Comparison of ENCODE assay signal across 31 mouse cellular contexts in genomic region chr7:43854642-43855380, GRCm38 (mm10). TPM values are rescaled to one million over a fixed set of nuclear protein-coding genes. Genes with fewer than 3 reads are reported as not detected.
"Had no signal": no experiment of that assay in that cellular context is flagged by ENCODE, and none has a peak within 500 bp of the region (broad histone marks: within the 10 kb centered on the region; RNA-seq: fewer than 3 reads in every experiment).

No protein-coding gene starts in this region.

- H3K4me1 ChIP-seq: kidney, embryonic 15.5 days; limb, embryonic 12.5 days; limb, embryonic 15.5 days; megakaryocyte, embryonic 14.5 days; midbrain, embryonic 10.5 days; midbrain, embryonic 13.5 days; neural tube, embryonic 13.5 days; stomach, embryonic 15.5 days had no signal

- H3K27me3 ChIP-seq: kidney, embryonic 15.5 days; limb, embryonic 12.5 days; limb, embryonic 15.5 days; megakaryocyte, embryonic 14.5 days; midbrain, embryonic 13.5 days; neural tube, embryonic 13.5 days; stomach, embryonic 15.5 days had no signal

- H3K36me3 ChIP-seq: kidney, embryonic 15.5 days; limb, embryonic 12.5 days; limb, embryonic 15.5 days; midbrain, embryonic 10.5 days; midbrain, embryonic 13.5 days; neural tube, embryonic 13.5 days; stomach, embryonic 15.5 days had no signal

- DNase-seq: kidney, adult 8-10 months; kidney, postnatal 10 days; kidney, postnatal 36 days; layer of hippocampus, postnatal 36 days; left cerebral cortex, postnatal 4 days; liver, postnatal 0 days; lung, embryonic 14.5 days; lung, postnatal 14 days; retina, postnatal 1 day; right cerebral cortex, postnatal 25 days; spleen, adult 18-20 months; thymus, postnatal 25 days had no signal

- H3K9me3 ChIP-seq: kidney, embryonic 15.5 days; limb, embryonic 12.5 days; limb, embryonic 15.5 days; megakaryocyte, embryonic 14.5 days; midbrain, embryonic 13.5 days; neural tube, embryonic 13.5 days; stomach, embryonic 15.5 days had no signal

- H3K27ac ChIP-seq: kidney, embryonic 15.5 days; left cerebral cortex, adult 2 months; limb, embryonic 12.5 days; limb, embryonic 15.5 days; liver, embryonic 14.5 days; midbrain, embryonic 10.5 days; midbrain, embryonic 13.5 days; neural tube, embryonic 13.5 days; stomach, embryonic 15.5 days had no signal

- H3K4me3 ChIP-seq: kidney, embryonic 15.5 days; left cerebral cortex, adult 2 months; limb, embryonic 12.5 days; limb, embryonic 15.5 days; megakaryocyte, embryonic 14.5 days; midbrain, embryonic 10.5 days; midbrain, embryonic 13.5 days; myocyte; neural tube, embryonic 13.5 days; stomach, embryonic 15.5 days had no signal

RNA-seq across cellular contexts. Expression of gene Klk5, which starts 13.0 kb away (rescaled TPM):
- total RNA-seq: layer of hippocampus, adult 8-10 months; layer of hippocampus, postnatal 10 days; layer of hippocampus, postnatal 36 days; left cerebral cortex, adult 2 months; left cerebral cortex, postnatal 14 days; left cerebral cortex, postnatal 4 days; monocyte, adult 5-6 weeks; neutrophil, adult 5-6 weeks had no signal
- polyA plus RNA-seq: kidney, embryonic 15.5 days; limb, embryonic 12.5 days; liver, embryonic 11.5 days; liver, embryonic 14.5 days; liver, postnatal 0 days; lung, embryonic 14.5 days; midbrain, embryonic 10.5 days; midbrain, embryonic 13.5 days; midbrain, embryonic 16.5 days; myocyte; neural tube, embryonic 13.5 days; stomach, embryonic 15.5 days; urinary bladder, adult 2 months had no signal

RNA-seq across cellular contexts. Expression of gene Klk4, which starts 26.1 kb away (rescaled TPM):
- total RNA-seq: layer of hippocampus, adult 8-10 months; layer of hippocampus, postnatal 10 days; layer of hippocampus, postnatal 36 days; left cerebral cortex, adult 2 months; left cerebral cortex, postnatal 14 days; left cerebral cortex, postnatal 4 days; monocyte, adult 5-6 weeks; neutrophil, adult 5-6 weeks had no signal
- polyA plus RNA-seq: limb, embryonic 12.5 days; limb, embryonic 15.5 days; liver, embryonic 14.5 days; liver, postnatal 0 days; lung, embryonic 14.5 days; midbrain, embryonic 10.5 days; midbrain, embryonic 13.5 days; stomach, embryonic 15.5 days; urinary bladder, adult 2 months had no signal

RNA-seq across cellular contexts. Expression of gene Klk6, which starts 30.5 kb away (rescaled TPM):
- total RNA-seq: layer of hippocampus, postnatal 10 days; left cerebral cortex, postnatal 14 days; left cerebral cortex, postnatal 4 days; monocyte, adult 5-6 weeks; neutrophil, adult 5-6 weeks had no signal
- polyA plus RNA-seq: limb, embryonic 12.5 days; liver, embryonic 11.5 days; liver, embryonic 14.5 days; liver, postnatal 0 days; lung, embryonic 14.5 days; midbrain, embryonic 10.5 days; midbrain, embryonic 13.5 days; midbrain, embryonic 16.5 days; myocyte; neural tube, embryonic 13.5 days had no signal

RNA-seq across cellular contexts. Expression of gene Klk7, which starts 43.7 kb away (rescaled TPM):
- total RNA-seq: left cerebral cortex, adult 2 months; left cerebral cortex, postnatal 14 days; monocyte, adult 5-6 weeks; neutrophil, adult 5-6 weeks had no signal
- polyA plus RNA-seq: kidney, embryonic 15.5 days; limb, embryonic 12.5 days; liver, embryonic 11.5 days; liver, embryonic 14.5 days; liver, postnatal 0 days; midbrain, embryonic 10.5 days; midbrain, embryonic 13.5 days; midbrain, embryonic 16.5 days; myocyte; neural tube, embryonic 13.5 days; stomach, embryonic 15.5 days; urinary bladder, adult 2 months had no signal

RNA-seq across cellular contexts. Expression of gene Klk8, which starts 57.4 kb away (rescaled TPM):
- polyA plus RNA-seq: myocyte had no signal
